Mouse (Mus musculus) thymus, adult 2 months (tissue): ENCODE results near the gene Osbp2.

Experiments used
- CTCF ChIP-seq: fragments of 200-500 bp; IDR thresholded peaks from 2 replicates; pipeline ENCODE4 v1.5.1; 2012; ENCODE audit warnings: mild to moderate bottlenecking, control low read depth, low read length, moderate library complexity, borderline replicate concordance; ENCODE audit not compliant: control insufficient read depth, poor library complexity, insufficient read depth; ENCODE audit errors: extremely low read depth
- POLR2A ChIP-seq: fragments of 200-500 bp; IDR thresholded peaks from 2 replicates; pipeline ENCODE4 v1.6.1; 2012; ENCODE audit warnings: mild to moderate bottlenecking, low read length, control low read depth, moderate library complexity; ENCODE audit not compliant: control insufficient read depth, poor library complexity, insufficient read depth; ENCODE audit errors: extremely low read depth

DNA sequence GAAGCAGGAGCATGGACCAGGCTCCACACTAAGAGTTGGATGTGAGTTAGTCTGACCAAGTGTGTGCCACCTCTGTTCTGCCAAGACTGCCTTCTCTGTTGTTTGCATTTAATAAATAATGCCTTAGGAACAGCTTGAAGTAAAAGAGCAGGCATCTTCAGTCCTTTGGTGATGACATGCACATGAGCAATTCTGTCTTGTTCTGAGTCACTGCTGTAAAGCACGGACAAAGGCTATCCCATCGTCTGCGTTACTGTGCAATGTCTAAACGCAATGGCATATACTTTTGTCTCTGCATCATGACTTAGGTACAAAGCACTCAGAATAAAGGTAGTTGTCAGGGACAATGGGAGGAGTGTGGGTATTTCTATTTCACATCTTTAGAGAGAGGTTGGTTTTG, 3.9 kb downstream of the Osbp2 start:
- TF ChIP-seq CTCF (no peak), POLR2A (no peak)
